Mouse (Mus musculus) C2C12 (cell line): ENCODE data around the gene Agap1. TPM values are rescaled to one million over a fixed set of nuclear protein-coding genes. Genes with fewer than 3 reads are reported as not detected.

Experiments used
- H3K27me3 ChIP-seq: one replicate; pipeline ENCODE4 v1.6.1; 2011; ENCODE audit not compliant: control insufficient read depth, insufficient read depth, insufficient read length
- H3K36me3 ChIP-seq: one replicate; pipeline ENCODE4 v1.6.1; 2011; ENCODE audit not compliant: control insufficient read depth, insufficient read depth
- H3K4me3 ChIP-seq: one replicate; pipeline ENCODE4 v1.5.1; 2011; ENCODE audit warnings: mild to moderate bottlenecking, control low read depth; ENCODE audit not compliant: poor library complexity, insufficient read depth, severe bottlenecking
- H3K79me2 ChIP-seq: one replicate; pipeline ENCODE4 v1.6.1; 2011; ENCODE audit not compliant: control insufficient read depth, insufficient read depth
- H3K79me3 ChIP-seq: one replicate; pipeline ENCODE4 v1.6.1; 2011; ENCODE audit warnings: low read depth, control low read depth
- H3ac ChIP-seq: one replicate; pipeline ENCODE3; 2011; ENCODE audit warnings: low read depth; ENCODE audit not compliant: control insufficient read depth, insufficient read length
- CEBPB ChIP-seq: IDR thresholded peaks from one replicate; pipeline ENCODE4 v1.6.1; 2011; ENCODE audit warnings: low read depth, mild to moderate bottlenecking, control low read depth, moderate library complexity
- CTCF ChIP-seq: IDR thresholded peaks from one replicate; pipeline ENCODE4 v1.5.1; 2011; ENCODE audit not compliant: control insufficient read depth, insufficient read depth, insufficient read length
- FOSL1 ChIP-seq: IDR thresholded peaks from one replicate; pipeline ENCODE4 v1.8.0; 2011; ENCODE audit warnings: mild to moderate bottlenecking, low read length; ENCODE audit not compliant: poor library complexity, insufficient read depth, severe bottlenecking
- MAX ChIP-seq: IDR thresholded peaks from one replicate; pipeline ENCODE4 v1.6.1; 2011; ENCODE audit warnings: mild to moderate bottlenecking, control low read depth
- MYOD1 ChIP-seq: IDR thresholded peaks from one replicate; pipeline ENCODE4 v1.6.1; 2011; ENCODE audit warnings: low read depth; ENCODE audit not compliant: control insufficient read depth, insufficient read length
- MYOG ChIP-seq: IDR thresholded peaks from one replicate; pipeline ENCODE4 v1.6.1; 2011; ENCODE audit not compliant: control insufficient read depth, insufficient read length; ENCODE audit errors: extremely low read depth
- USF1 ChIP-seq: IDR thresholded peaks from one replicate; pipeline ENCODE4 v1.6.1; 2011; ENCODE audit warnings: low read depth, mild to moderate bottlenecking, control low read depth, moderate library complexity
- polyA plus RNA-seq: library from polyadenylated mRNA; unstranded; fragments of >200 nt; fragmentation: generic; extraction: Trizol; gene quantifications from one replicate; pipeline ENCODE4 v1.2.1, GENCODE M21; 2012; ENCODE audit warnings: missing spikeins

Agap1 gene
- polyA plus RNA-seq, 1 experiment = 14.0 TPM

- no peaks in the 10 kb centered on the region for H3K36me3 ChIP-seq
- H3K27me3 ChIP-seq = peaks cover 65% of the 10 kb centered on the region
- H3ac ChIP-seq = no peak overlapping the region
- H3K4me3 ChIP-seq = no peak overlapping the region
- no peaks in the 10 kb centered on the region for H3K79me3 ChIP-seq
- TF ChIP-seq USF1 (no peak), CEBPB (no peak), MAX (no peak), CTCF (no peak), MYOD1 (no peak), MYOG (no peak), FOSL1 (no peak)
- H3K79me2 ChIP-seq = no peaks in the 10 kb centered on the region
Observed at GRCm38 (mm10) chr1:89922282-89922681, 467.7 kb downstream of the Agap1 start.

GRCm38 (mm10) chr1:89922883-89923641, 468.5 kb downstream of the Agap1 start:
- no peak overlapping the region for H3ac ChIP-seq
- H3K79me3 ChIP-seq = no peaks in the 10 kb centered on the region
- TF ChIP-seq MAX (no peak), MYOG (no peak)
- H3K27me3 ChIP-seq = peaks cover 70% of the 10 kb centered on the region
- H3K79me2 ChIP-seq = no peaks in the 10 kb centered on the region
- H3K4me3 ChIP-seq = no peak overlapping the region
- H3K36me3 ChIP-seq = no peaks in the 10 kb centered on the region

DNA sequence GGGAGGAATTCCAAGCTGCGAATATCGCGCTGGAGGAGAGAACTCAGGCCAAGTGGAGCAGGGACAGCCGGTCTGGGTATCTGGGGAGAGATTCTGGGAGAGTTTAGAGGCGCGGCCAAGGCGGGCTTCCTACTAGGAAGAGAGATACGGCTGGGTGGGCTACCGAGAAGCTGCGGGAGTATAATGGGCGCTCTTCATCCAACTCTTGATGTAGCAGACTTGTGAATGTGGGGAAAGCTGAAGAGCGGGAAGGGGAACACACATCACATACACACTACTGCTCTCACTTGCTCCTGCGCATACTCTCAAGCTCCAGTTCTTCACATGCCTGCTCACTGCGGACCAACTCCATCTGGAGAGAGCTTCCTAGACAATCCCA, 469.0 kb downstream of the Agap1 start:
- TF ChIP-seq MYOG = no peak
- no peak for TF ChIP-seq FOSL1
- no peak for TF ChIP-seq MAX
- H3K4me3 ChIP-seq = no peak overlapping the region
- H3K36me3 ChIP-seq = no peaks in the 10 kb centered on the region
- no peak overlapping the region for H3ac ChIP-seq
- no peaks in the 10 kb centered on the region for H3K79me3 ChIP-seq
- no peaks in the 10 kb centered on the region for H3K79me2 ChIP-seq
- peaks cover 74% of the 10 kb centered on the region for H3K27me3 ChIP-seq

- TF ChIP-seq MAX (no peak), USF1 (no peak), MYOD1 (no peak), MYOG (no peak), CTCF (no peak), FOSL1 (no peak), CEBPB (no peak)
- H3K4me3 ChIP-seq = no peak overlapping the region
- peaks cover 85% of the 10 kb centered on the region for H3K27me3 ChIP-seq
- H3K36me3 ChIP-seq = no peaks in the 10 kb centered on the region
- no peaks in the 10 kb centered on the region for H3K79me3 ChIP-seq
- no peak overlapping the region for H3ac ChIP-seq
- H3K79me2 ChIP-seq = no peaks in the 10 kb centered on the region
Observed at GRCm38 (mm10) chr1:89925501-89926190, 471.0 kb downstream of the Agap1 start.

DNA sequence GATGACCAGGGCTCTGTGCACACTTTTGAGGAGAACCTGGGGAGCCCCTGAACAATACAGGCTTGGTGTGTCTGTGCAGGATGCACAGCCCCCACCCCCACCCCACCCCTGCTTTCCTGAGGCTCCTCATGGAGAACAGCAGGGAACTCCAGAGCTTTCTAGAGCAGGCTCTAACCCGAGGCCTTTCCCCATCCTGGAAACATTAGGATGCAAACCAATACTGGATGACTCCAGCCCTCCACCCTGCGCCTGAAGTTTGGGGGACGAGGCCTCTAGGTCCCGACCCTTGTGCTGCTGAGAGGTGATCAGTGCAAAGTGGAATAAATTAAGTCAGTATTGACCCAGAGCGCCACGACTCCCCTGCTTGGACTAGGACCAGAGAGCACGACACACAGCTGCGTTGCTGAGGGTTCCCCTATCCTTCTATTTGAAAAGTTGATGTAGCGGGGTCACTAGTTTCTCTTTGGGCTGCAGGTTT, 472.0 kb downstream of the Agap1 start:
- no peak overlapping the region for H3ac ChIP-seq
- H3K79me3 ChIP-seq = no peaks in the 10 kb centered on the region
- no peaks in the 10 kb centered on the region for H3K36me3 ChIP-seq
- TF ChIP-seq MAX = no peak
- no peak for TF ChIP-seq CTCF
- no peak for TF ChIP-seq CEBPB
- no peak for TF ChIP-seq MYOG
- TF ChIP-seq USF1 = no peak
- TF ChIP-seq MYOD1 = no peak
- no peak for TF ChIP-seq FOSL1
- no peaks in the 10 kb centered on the region for H3K79me2 ChIP-seq
- no peak overlapping the region for H3K4me3 ChIP-seq
- peaks cover 90% of the 10 kb centered on the region for H3K27me3 ChIP-seq

DNA sequence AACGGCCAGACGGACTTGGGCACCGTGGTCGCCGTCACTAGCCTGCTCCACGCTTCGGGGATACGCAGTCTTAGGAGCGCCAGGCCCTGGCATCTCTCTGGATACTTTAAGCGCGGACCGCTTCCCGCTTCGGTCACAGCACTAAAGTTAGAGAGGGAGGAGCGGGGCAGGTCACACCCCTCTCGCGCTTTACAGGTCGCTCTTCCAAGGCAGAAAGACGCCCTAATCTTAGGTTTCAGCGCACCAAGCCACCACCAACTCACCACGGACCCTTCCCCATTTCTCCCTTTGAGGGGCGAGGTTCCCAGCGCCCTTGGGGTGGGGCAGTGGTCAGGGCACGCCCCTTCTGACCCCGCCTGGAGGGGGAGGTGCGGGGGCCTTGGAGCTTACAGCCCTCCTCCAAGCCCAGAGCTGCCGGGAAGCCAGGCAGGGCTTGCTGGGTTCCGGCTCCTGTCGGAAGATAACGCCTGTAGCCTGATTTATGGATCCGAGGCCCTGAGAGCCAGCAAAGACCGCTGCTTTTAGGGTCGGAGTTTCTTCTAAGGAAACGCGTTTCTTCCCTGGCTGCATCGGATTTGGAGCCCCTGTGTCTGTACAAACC, 472.6 kb downstream of the Agap1 start:
- TF ChIP-seq CEBPB (no peak), MYOG (no peak)

More for the DNA sequence above, 472.6 kb downstream of the Agap1 start:
- Histone ChIP-seq H3K36me3 (no peaks in the 10 kb centered on the region), H3K27me3 (peaks cover 90% of the 10 kb centered on the region), H3K79me3 (no peaks in the 10 kb centered on the region), H3ac (no peak overlapping the region), H3K4me3 (no peak overlapping the region), H3K79me2 (no peaks in the 10 kb centered on the region)
